Mouse (Mus musculus) left cerebral cortex, adult 9 months (tissue): ENCODE data around the gene Chil4.
"Not testable (repeated sequence)": the region's sequence is repeated elsewhere in the genome, so short reads cannot be mapped to it uniquely, and the experiment has no call there.

Experiments
- DNase-seq, 2 experiments: peaks; one replicate each; pipeline ENCODE4 v3.0.0; 2022; ENCODE audit warnings: low spot score in 2 of 2

Gene Chil4

DNA sequence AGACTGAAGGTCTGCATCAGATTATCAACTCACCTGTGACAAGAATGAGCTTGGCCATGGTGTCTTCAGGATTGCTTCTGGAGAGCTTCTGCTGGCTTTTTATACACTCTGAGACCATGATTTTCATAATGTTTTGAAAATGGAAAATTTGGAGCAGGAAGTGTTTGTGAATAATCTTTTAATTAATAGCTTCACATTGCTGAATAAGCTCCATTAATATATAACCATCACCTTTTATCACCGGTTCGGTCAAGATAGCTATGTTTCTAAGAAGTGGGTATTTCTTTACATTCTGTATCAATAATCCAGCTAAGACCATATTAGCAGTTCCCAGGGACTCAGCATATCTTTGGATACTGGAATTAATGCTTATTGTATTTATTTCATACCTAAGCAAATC lies at the start of gene Chil4:
TSS of gene Chil4 (minus strand) at position 101 of the 400 bp plus-strand sequence.
- no peak for DNase-seq

DNA sequence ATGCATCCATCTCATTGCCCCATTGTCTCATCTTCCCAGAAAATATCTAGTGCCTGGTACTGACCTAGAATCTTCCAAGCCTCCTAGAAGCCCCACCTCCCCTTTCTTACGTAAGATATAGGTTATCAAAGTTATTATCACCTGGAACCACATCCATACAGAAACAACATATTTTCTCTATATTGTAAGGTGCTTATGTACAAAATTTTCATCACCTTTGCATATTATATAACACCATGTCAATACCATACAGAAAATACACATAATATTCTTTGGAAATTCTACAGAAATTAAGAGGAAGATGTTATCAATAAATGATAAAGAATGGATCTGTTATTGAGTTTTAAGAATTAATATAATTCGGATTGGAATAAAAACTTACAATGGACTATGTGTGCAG lies 46.5 kb upstream of the Chil4 start:
- no peak for DNase-seq

DNA sequence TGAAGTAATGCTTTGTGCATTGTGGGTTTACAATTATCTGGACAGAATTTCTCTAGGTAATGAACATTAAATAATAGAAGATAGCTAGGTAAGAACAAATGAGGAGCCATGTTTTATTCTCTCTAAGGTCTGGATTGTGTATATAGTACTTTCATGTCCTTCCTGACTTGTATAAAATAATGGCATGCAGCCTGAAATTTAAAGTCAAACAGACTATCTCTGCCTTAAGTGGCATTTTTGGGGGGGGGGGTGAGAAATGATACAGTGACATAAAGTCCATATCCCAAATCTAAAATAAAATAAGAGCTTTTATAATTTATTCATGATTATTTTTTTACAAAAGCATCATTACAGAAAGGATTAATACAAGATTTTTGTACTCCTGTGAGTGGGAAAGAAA lies 45.5 kb upstream of the Chil4 start:
- no peak for DNase-seq

DNA sequence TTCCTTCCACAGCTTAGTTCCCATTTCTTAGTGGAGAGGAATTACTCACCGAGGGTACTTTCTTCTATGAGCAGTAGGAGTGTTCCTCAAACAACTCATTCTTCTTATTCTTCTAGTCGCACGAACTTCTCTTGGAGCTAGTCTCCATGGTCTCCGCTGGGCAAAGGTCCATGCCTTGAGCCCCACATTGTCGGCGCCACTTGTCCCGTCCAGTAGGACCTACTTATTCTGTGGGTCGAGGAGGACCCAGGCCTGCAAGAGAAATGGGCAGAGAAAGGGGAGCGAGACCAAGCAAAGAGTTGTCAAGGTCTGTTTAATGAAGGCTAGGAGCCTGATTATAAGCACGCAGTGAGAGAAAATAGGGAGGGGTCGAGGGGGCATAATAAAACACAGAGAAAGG lies 37.8 kb upstream of the Chil4 start:
- DNase-seq = not testable (repeated sequence)

DNA sequence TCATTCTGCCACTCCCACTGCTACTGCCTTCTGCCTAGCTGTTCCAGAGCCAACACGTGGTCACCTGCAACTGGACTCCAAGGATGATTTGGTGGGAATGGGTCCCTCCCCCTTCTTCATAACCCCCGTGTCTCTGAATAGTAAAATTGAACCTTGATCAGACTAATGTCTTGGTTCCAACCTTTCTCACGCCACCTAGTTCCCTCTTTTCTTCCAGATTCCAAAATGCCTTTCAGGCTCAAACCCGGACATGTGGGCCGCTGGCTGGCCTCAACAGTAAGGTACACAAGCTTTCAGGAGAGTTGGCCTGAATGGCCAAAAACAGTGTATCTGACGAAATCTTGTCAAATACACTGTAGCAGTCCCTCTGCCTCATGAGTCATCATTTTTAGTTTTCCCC lies 33.4 kb upstream of the Chil4 start:
- DNase-seq = no peak

DNA sequence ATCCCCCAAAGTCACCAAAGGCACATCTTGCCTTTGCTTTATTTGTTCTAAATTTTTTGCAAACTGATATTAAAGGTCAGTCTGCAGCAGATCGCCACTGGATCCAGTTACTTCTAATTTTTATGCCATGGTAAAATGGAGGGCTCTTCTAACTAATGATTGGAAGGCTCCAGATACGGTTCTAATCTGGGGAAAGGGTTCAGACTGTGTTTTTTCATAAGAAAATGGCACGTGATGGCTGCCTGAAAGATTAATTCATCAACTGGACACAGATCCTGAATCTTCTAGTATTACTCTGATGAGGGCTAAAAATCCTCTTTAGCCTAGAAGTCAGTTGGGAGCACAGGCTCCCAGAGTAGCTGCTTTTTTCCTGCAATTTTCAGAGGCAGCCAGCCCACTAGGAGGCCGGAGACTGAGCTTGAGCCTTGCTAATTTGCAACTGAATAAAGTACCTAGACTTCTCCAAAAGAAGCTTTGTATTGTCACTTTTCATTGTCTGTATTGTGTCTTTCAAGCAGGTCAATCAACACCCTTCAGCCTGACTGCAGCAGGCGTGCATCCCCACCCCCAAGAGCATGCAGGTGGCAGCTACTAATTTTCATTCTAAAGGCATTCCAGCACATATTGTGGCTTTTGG lies 31.6 kb upstream of the Chil4 start:
- not testable (repeated sequence) for DNase-seq

DNA sequence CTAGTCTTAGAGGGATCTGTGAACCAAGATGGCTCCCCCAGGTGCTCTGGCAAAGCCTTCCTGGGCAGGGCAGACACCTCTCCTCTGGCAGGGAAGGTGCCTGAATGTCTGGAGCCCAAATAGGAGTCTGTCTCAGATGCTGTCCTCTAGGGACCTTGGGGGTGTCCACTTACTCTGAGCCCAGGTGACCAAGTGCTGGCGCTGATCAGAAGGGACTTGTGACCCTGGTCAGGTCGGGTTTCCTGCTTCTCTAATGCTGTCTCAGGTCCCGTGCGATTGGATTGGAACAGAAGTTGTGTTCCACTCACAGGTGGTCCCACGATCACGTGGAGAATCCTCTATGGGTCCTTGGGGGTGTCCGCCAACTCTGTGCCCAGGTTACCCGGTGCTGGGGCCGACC lies 28.1 kb upstream of the Chil4 start:
- DNase-seq = not testable (repeated sequence)

DNA sequence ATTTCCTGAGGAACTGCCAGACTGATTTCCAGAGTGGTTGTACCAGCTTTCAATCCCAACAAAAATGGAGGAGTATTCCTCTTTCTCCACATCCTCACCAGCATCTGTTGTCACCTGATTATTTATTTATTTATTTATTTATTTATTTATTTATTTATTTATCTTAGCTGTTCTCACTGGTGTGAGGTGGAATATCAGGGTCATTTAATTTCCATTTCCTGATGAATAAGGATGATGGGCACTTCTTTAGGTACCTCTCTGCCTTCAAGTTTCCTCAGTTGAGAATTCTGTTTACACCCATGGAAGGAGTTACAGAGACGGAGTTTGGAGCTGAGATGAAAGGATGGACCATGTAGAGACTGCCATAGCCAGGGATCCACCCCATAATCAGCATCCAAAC lies 20.9 kb upstream of the Chil4 start:
- DNase-seq = not testable (repeated sequence)

DNA sequence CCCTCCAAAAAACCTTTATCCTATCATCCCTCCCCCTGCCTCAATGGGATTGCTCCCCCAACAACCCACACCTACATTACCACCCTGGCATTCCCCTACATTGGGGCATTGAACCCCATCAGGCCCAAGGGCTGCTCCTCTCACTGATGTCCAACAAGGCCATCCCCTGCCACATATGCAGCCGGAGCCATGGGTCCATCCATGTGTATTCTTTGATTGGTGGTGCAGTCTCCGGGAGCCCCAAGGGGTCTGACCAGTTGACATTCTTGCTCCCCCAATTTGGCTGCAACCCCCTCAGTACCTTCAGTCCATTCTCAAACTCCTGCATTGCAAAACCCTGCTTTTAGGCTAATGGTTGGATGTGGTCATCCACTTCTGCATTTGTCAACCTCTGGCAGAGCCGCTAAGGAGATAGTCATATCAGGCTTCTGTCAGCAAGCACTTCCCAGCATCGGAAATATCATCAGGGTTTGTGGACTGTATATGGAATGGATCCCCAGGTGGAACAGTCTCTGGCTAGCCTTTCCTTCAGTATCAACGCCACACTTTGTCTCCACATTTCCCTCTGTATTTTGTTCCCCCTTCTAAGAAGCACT lies 20.0 kb upstream of the Chil4 start:
- no peak for DNase-seq

DNA sequence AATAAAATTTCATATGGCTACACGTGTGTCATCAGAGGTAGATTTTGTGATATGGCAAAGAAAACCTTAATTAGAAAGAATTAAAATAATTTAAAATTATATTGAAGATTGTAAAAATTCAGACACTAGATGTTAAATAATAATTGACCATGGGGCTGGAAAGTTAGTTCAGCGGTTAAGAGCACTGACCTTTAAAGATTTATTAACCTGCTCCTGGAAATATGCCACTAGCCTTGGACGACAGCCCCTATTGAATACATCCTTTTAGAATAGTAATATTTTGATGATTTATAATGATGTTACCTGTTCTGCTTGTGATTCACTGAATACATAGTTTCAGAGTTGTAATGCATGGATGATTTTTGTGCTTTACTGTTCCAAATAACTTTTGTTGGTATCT lies 4.1 kb upstream of the Chil4 start:
- DNase-seq = not testable (repeated sequence)

DNA sequence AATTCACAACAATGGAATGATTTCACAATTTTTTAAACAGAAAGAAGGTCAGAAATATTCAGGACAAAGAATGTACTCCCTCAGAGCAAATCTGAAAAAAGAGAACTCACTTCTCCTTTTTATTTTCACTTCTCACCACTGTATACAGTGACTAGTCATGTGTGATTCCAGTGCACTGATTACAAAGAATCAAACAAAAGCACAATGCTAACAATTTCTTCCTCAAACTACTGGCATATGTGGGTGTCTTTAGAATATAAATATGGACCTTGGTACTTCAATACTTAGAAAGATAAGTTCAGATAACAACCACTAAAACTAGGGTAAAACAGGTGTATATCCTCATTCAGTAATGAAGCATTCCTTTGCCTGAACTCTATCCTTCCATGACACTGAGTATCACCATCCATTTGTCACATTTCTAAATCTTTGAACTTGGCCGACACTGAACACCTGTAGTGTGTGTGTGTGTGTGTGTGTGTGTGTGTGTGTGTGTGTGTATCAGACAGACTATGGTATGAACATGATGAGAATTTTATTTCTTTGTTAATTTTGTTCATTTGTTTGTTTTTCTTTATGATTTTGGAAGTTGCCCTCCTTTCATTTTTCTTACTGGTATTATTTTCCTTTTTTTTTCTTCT lies 2.4 kb upstream of the Chil4 start:
- no peak for DNase-seq

DNA sequence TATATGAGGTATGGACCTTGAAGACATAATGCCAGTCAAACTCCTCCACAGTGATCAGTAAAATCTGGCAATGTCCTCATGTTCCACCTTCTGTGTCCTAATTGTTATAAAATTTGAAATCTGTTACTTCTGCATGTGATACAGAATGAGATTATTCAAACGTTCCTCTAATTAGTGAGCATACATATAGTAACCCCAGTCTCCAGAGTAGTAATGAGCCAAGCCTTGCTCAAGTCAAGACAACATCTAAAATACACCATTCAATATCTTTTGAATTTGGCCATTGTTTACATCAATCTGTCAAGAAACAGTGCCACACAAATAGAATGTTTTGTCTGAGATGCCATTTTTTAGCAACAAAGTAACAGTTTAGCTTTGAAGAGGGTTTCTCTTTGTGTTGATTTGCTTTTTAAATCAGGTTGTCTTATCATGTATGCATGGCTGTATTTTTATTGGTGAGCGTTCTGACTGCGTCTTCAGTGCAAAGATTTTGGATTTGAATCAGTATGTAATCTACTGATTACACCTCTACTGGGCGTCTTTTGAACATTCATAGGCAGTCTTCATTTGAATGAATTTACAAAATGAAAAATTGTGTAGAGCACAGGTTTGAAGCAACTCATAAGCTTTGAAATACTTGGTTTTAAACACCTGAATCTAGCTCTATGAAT lies 888 bp downstream of the Chil4 start:
- not testable (repeated sequence) for DNase-seq

DNA sequence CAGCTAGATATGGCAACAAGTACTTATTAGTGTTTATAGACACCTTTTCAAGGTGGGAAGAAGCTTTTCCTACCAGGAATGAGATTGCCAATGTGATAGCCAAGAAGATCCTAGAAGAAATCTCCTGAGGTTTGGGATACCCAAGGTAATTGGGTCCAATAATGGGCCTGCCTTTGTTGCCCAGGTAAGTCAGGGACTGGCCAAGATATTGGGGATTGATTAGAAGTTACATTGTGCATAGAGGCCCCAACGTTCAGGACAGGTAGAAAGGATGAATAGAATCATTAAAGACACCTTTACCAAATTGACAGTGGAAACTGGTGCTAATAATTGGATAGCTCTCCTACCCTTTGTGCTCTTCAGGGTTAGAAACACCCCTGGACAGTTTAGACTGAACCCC lies 21.3 kb downstream of the Chil4 start:
- DNase-seq = not testable (repeated sequence)

DNA sequence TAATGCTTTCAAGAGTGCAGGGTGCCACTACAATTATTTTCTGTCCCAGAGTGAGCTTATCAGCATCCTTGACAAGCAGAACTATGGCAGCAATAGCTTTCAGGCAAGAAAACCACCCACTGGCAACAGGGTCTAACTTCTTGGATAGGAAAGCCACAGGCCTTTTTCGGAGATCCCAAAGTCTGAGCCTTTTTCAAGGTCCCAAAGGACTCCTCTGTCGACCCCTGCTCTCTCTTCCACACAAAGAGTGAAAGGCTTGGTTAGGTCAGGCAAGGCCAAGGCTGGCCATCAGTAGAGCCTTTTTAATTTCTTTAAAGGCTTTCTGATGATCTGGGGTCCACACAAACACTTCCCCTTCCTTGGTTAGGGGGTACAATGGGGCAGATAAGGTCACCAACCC lies 22.1 kb downstream of the Chil4 start:
- not testable (repeated sequence) for DNase-seq

DNA sequence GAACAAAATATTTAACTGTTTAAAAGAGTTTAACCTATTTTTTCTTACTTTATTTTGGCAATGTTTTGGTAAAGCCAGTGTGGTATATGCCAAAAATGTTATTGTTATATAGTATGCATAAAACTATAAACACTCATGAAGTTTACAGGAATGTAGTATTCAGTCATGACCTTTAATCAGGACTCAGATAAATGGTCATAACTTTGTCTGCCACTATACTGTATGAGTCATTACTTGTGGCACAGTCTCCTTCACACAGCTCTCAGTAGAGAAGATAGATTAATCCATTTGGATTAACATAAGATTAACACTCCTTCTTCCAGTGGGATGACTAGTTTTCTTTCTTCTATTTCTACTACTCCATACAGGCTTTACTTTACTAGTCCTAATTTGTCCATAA lies 23.0 kb downstream of the Chil4 start:
- DNase-seq = no peak

DNA sequence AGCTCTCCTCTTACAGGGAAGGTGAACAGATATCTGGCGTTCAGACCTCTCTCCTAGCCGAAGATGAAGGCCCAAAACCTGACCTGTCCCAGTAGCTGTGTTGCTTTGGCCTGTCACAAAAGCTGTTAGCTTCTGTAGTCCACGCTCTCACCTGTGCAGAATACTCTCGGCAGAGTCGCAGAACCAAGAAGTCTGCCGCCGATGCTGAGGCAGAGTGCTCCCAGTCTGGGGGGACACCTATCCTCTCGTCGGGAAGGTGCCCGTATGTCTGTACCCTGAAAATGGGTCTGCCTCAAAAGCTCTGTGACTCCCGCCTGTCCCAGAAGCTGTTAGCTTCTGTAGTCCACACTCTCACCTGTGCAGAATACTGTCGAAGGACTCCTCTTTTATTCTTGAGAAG lies 23.8 kb downstream of the Chil4 start:
- no peak for DNase-seq

DNA sequence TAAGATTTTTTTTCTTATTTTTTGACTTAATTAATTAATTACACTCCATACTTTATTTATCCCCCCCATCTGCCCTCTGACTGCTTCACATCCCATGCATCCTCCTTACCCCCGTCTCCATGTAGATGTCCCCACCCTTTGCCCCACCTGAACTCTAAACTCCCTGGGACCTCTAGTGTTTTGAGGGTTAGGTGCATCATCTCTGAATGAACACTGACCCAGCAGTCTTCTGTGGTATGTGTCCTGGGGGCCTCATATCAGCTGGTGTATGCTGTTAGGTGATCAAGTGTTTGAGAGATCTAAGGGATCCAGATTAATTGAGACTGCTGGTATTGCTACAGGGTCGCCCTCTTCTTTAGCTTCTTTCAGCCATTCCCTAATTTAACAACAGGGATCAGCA lies 31.3 kb downstream of the Chil4 start:
- DNase-seq = no peak

DNA sequence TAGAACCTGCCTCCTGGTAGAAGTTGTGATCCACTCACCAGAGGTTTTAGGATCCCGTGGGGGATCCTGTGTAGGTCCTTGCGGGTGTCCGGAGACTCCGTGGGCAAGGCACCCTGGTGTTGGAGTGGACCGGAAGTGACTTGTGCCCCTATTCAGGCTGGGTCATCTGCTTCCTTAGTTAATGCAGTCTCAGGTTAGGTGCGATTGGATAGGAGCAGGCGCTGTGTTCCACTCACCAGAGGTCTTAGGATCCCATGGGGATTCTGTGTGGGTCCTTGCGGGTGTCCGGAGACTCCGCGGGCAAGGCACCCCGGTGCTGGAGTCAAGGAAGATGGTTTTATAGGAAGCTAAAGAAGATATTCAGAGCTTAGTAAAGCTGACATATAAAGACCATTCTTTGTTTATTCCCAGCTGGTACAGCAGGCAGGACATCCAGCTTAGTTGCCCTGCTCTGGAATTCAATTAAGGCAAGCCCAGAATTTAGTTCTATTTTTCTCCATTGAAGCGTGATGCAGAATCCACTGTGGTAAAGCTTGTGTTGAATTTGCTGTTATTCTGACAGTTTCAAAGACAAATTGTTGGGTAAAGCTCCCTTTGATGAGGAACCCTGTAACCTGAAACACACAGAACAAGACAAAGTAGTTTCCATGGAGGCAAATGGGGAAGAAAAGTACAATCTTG lies 41.7 kb downstream of the Chil4 start:
- no peak for DNase-seq

DNA sequence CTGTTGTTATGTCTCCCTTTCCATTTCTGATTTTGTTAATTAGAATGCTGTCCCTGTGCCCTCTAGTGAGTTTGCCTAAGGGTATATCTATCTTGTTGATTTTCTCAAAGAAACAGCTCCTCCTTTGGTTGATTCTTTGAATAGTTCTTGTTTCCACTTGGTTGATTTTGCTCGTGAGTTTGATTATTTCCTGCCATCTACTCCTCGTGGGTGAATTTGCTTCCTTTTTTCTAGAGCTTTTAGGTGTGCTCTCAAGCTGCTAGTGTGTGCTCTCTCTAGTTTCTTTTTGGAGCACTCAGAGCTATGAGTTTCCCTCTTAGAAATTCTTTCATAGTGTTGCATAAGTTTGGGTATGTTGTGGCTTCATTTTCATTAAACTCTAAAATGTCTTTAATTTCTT lies 44.3 kb downstream of the Chil4 start:
- not testable (repeated sequence) for DNase-seq

DNA sequence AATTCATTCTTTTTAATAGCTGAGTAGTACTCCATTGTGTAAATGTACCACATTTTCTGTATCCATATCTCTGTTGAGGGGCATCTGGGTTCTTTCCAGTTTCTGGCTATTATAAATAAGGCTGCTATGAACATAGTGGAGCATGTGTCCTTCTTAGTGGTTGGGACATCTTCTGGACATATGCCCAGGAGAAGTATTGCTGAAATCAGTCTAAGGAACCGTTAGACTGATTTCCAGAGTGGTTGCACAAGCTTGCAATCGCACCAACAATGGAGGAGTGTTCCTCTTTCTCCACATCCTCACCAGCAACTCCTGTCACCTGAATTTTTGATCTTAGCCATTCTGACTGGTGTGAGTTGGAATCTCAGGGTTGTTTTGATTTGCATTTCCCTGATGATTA lies 46.8 kb downstream of the Chil4 start:
- not testable (repeated sequence) for DNase-seq

DNA sequence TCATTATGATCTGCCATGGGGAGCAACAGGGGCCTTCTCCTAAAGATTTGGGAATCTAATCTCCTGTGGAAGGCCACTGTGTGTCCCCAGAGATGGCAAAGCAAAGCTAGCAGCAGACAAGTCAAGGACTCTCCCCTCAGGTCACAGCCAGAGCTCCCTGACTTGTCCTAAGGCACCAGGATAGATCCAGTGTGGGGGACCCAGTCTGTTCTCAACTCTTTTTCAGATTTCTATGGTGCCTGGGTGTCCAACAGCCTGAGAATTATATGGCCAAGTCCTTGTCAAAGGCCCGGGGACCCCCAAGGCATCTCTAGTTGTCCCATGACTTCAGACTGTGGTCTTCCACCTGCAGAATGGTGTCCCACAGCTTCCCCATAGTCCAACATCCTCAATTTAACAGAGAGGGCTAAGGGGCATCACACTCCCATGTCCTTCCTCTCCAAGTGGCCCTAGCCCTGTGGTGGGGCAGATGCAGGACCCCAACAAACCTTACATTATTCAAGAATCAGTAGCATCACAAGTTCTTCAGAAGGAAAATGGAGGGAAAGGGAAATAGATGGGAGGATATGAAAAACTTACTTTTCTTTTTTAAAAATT lies 48.1 kb downstream of the Chil4 start:
- DNase-seq = no peak

DNA sequence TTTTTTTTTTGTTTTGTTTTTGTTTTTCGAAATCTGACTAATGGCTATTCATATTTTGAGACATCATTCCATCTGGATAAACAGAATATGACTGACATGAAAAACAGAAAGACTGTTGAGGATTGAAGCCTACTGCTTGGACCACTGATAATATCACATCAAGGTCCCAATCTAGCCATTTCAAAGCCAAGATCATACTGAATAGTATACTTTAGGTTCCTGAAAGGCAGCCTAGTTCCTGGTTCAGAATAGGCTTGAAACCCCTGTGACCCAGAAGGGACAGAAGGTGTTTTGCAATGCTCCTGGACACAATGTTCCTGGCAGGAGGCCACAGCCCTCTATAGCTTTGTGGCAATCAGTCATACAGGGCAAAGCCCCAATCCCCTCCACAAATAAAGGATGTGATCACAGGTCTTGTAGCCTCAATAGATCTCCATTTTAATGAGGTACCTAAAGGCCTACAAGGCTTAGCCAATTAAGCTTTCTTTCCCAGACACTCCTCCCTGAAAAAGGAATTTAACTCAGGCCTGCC lies 48.7 kb downstream of the Chil4 start:
- DNase-seq = no peak
